8 mouse cellular contexts compared by ENCODE assay signal in the genomic region with DNA sequence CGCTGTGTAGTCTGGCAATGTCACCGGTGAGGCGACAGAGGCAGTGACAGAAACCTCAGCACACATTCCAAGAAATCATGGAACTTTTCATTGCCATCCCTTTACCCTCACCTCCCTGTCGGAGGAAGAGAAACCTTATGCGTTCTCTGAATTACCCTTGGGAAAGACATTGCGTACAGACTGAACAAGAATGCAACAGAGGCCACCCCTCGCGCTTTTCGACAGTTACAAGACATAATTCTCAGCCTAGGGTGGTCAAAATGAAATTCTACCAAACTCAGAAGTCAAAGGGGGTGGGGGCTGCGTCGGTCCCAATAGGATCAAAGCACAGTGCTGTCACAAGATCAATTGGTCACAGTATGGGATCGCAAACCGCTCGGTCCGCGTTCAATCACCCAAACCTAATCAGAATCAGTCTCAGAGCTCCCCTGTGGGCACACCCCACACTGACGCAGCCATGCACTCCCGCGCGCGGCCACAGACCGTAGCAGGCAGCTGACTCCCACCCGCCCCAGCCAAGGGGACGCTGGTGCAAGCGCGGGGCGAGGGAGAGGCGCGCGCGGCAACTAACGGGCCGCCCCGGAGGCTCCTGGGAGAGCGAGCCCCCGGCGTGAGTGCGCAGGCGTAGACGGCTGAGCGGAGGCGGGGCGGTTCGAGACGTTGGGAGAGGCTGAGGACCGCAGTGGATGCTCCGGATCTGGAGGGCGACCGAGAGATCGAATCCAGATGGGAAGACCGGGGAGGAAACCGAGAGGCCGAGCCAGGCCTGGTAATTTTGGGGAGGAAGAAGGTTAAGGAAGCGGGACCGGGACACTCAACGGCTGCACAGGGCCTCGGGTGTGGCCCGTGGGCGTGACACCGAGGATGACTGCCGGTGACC. TPM values are rescaled to one million over a fixed set of nuclear protein-coding genes. Genes with fewer than 3 reads are reported as not detected.
DNase-seq lines count a peak whose midpoint lies in the region; ATAC-seq and TF ChIP-seq lines count a peak whose summit lies in the region.

Zfp382 (plus strand) TSS at position 635 of the 880 bp plus-strand sequence.

- DNase-seq in c-Kit-positive CD71-positive TER-119-negative erythroid progenitor cells, embryonic 14.5 days (ENCODE audit: low read depth), result peak; percentile 79
- peak; percentile 96 for DNase-seq in forebrain, embryonic 11.5 days (ENCODE audit: low spot score)
- peak; percentile 86 to 93 for DNase-seq in kidney, postnatal 36 days
- DNase-seq in liver, embryonic 14.5 days (ENCODE audit: low read depth in 3 of 3, low spot score in 3 of 3), result peak; percentile 64 to 72 (median 66)
- peak; percentile 95 for DNase-seq in neural tube, embryonic 10.5 days (ENCODE audit: extremely low spot score, low spot score)

- H3K4me2 ChIP-seq in forebrain, embryonic 11.5 days (ENCODE audit: low read depth, low read length, severe bottlenecking), result peak within 1 kb of the TSS; percentile 65
- peak within 1 kb of the TSS; percentile 95 for H3K4me2 ChIP-seq in heart, embryonic 16.5 days (ENCODE audit: low read depth, low read length)
- H3K4me2 ChIP-seq in liver, embryonic 14.5 days (ENCODE audit: low read depth), result peak within 1 kb of the TSS; percentile 87
- H3K4me2 ChIP-seq in stomach, embryonic 15.5 days, result peak within 1 kb of the TSS; percentile 89

- H3K9me3 ChIP-seq in E14TG2a.4 (ENCODE audit: low read length), result peaks cover 23% of the 10 kb centered on the region
- H3K9me3 ChIP-seq in forebrain, embryonic 11.5 days (ENCODE audit: control insufficient read depth, low read length), result no peaks in the 10 kb centered on the region
- H3K9me3 ChIP-seq in heart, embryonic 16.5 days (replicated peaks; ENCODE audit: control insufficient read depth, low read length), result no peaks in the 10 kb centered on the region
- H3K9me3 ChIP-seq in liver, embryonic 14.5 days (ENCODE audit: control insufficient read depth, low read length), result no peaks in the 10 kb centered on the region
- no peaks in the 10 kb centered on the region for H3K9me3 ChIP-seq in stomach, embryonic 15.5 days

- H3K27me3 ChIP-seq in E14TG2a.4 (ENCODE audit: insufficient read depth, low read length), result no peaks in the 10 kb centered on the region
- H3K27me3 ChIP-seq in forebrain, embryonic 11.5 days (ENCODE audit: control insufficient read depth, insufficient read depth, low read length), result no peaks in the 10 kb centered on the region
- no peaks in the 10 kb centered on the region for H3K27me3 ChIP-seq in heart, embryonic 16.5 days (ENCODE audit: control insufficient read depth, insufficient read depth, low read length)
- no peaks in the 10 kb centered on the region for H3K27me3 ChIP-seq in liver, embryonic 14.5 days (ENCODE audit: control insufficient read depth, insufficient read depth, low read length)
- H3K27me3 ChIP-seq in stomach, embryonic 15.5 days (replicated peaks), result no peaks in the 10 kb centered on the region

- H3K4me1 ChIP-seq in E14TG2a.4 (replicated peaks; ENCODE audit: low read depth, low read length), result peaks cover 32% of the 10 kb centered on the region
- H3K4me1 ChIP-seq in forebrain, embryonic 11.5 days (replicated peaks; ENCODE audit: control insufficient read depth, insufficient read depth, low read length), result peaks cover 2% of the 10 kb centered on the region; the same call in 1 of the 2 replicates
- peaks cover 5% of the 10 kb centered on the region; the same call in 1 of the 2 replicates for H3K4me1 ChIP-seq in heart, embryonic 16.5 days (ENCODE audit: control insufficient read depth, insufficient read depth, low read length)
- peaks cover 0 to 3% of the 10 kb centered on the region in 2 experiments; a peak in 1 of 4 replicates for H3K4me1 ChIP-seq in liver, embryonic 14.5 days (replicated peaks; ENCODE audit: control insufficient read depth in 2 of 2, insufficient read depth in 2 of 2, low read length in 1 of 2)
- no peaks in the 10 kb centered on the region for H3K4me1 ChIP-seq in stomach, embryonic 15.5 days

- no peak for TF ChIP-seq EP300 in liver, embryonic 14.5 days (IDR thresholded peaks at IDR 0.05; ENCODE audit: low read depth)

- H3K27ac ChIP-seq in forebrain, embryonic 11.5 days (ENCODE audit: low read depth, low read length), result peak within 1 kb of the TSS; percentile 60; the same call in 1 of the 2 replicates
- H3K27ac ChIP-seq in heart, embryonic 16.5 days (ENCODE audit: low read length), result peak within 1 kb of the TSS; percentile 91
- peak within 1 kb of the TSS; percentile 36 for H3K27ac ChIP-seq in liver, embryonic 14.5 days
- H3K27ac ChIP-seq in stomach, embryonic 15.5 days, result peak within 1 kb of the TSS; percentile 76

- WGBS in forebrain, embryonic 11.5 days, result under 1% methylated on average over 61 of the region's 61 CpGs
- WGBS in heart, embryonic 16.5 days, result under 1% methylated on average over 61 of the region's 61 CpGs
- whole genome bisulfite sequencing in liver, embryonic 14.5 days (ENCODE audit: insufficient replicate concordance), result under 1% methylated on average over 61 of the region's 61 CpGs
- WGBS in stomach, embryonic 15.5 days, result under 1% methylated on average over 61 of the region's 61 CpGs

- peak within 1 kb of the TSS; percentile 91 for H3K4me3 ChIP-seq in E14TG2a.4 (replicated peaks; ENCODE audit: low read length)
- H3K4me3 ChIP-seq in forebrain, embryonic 11.5 days (ENCODE audit: low read depth, low read length), result peak within 1 kb of the TSS; percentile 66
- peak within 1 kb of the TSS; percentile 89 for H3K4me3 ChIP-seq in heart, embryonic 16.5 days (ENCODE audit: low read length)
- H3K4me3 ChIP-seq in liver, embryonic 14.5 days (ENCODE audit: insufficient read depth in 1 of 2, low read depth in 2 of 2, low read length in 2 of 2), result peak within 1 kb of the TSS; percentile 73 to 92
- H3K4me3 ChIP-seq in stomach, embryonic 15.5 days (replicated peaks), result peak within 1 kb of the TSS; percentile 69

- ATAC-seq in forebrain, embryonic 11.5 days (replicated peaks; ENCODE audit: low FRiP score), result peak; percentile 96
- ATAC-seq in heart, embryonic 16.5 days (replicated peaks; ENCODE audit: extremely low read depth, insufficient read depth, low FRiP score), result peak; percentile 96
- ATAC-seq in liver, embryonic 14.5 days (ENCODE audit: insufficient read depth), result peak; percentile 91
- peak; percentile 92 for ATAC-seq in stomach, embryonic 15.5 days (ENCODE audit: insufficient read depth, low FRiP score, low read depth)

- TF ChIP-seq CTCF in E14TG2a.4 (conservative IDR thresholded peaks at IDR 0.05; ENCODE audit: low read length), result no peak
- 0 out of 2 replicates have a peak, but pooled peaks have one; percentile 21 for TF ChIP-seq CTCF in liver, embryonic 14.5 days (IDR thresholded peaks at IDR 0.05; ENCODE audit: low read depth)

- no peaks in the 10 kb centered on the region for H3K36me3 ChIP-seq in E14TG2a.4 (ENCODE audit: insufficient read depth, low read length)
- no peaks in the 10 kb centered on the region; the same call in 1 of the 2 replicates for H3K36me3 ChIP-seq in forebrain, embryonic 11.5 days (ENCODE audit: control insufficient read depth, insufficient read depth, low read length)
- peaks cover 7% of the 10 kb centered on the region for H3K36me3 ChIP-seq in heart, embryonic 16.5 days (ENCODE audit: control insufficient read depth, insufficient read depth)
- H3K36me3 ChIP-seq in liver, embryonic 14.5 days (replicated peaks; ENCODE audit: control insufficient read depth, insufficient read depth, low read depth), result no peaks in the 10 kb centered on the region
- H3K36me3 ChIP-seq in stomach, embryonic 15.5 days, result no peaks in the 10 kb centered on the region

- peak within 1 kb of the TSS; percentile 83 for H3K9ac ChIP-seq in forebrain, embryonic 11.5 days (ENCODE audit: low read length)
- peak within 1 kb of the TSS; percentile 95 for H3K9ac ChIP-seq in heart, embryonic 16.5 days (ENCODE audit: low read length)
- peak within 1 kb of the TSS; percentile 83 for H3K9ac ChIP-seq in liver, embryonic 14.5 days (replicated peaks)
- H3K9ac ChIP-seq in stomach, embryonic 15.5 days, result peak within 1 kb of the TSS; percentile 50

RNA-seq across cellular contexts. Expression of gene Zfp382, which starts in this region (rescaled TPM):
- 12.6 and 15.3 TPM in 2 replicates for polyA plus RNA-seq in forebrain, embryonic 11.5 days (2014; fragmentation: Nextera tagmentation; extraction: Ambion mirVana)
- polyA plus RNA-seq in heart, embryonic 16.5 days (2015; fragmentation: Nextera tagmentation; extraction: Ambion mirVana), result 11.2 and 13.3 TPM in 2 replicates
- polyA plus RNA-seq in liver, embryonic 14.5 days (2012; rRNA removed), result 0.26 and 0.66 TPM in 2 replicates
- polyA plus RNA-seq in liver, embryonic 14.5 days (2014; fragmentation: Nextera tagmentation; extraction: Ambion mirVana), result 0.32 and 1.5 TPM in 2 replicates
- polyA plus RNA-seq in stomach, embryonic 15.5 days (2015; fragmentation: Nextera tagmentation; extraction: Ambion mirVana), result 8.8 and 10.4 TPM in 2 replicates

Comparison
In these comparisons a context has a peak if more than half of its experiments do, and no peak if none do; other contexts are left out.
1. Peak in every context shown above with its lines: DNase-seq, ATAC-seq, H3K4me3 ChIP-seq and H3K27ac ChIP-seq.
2. H3K27ac ChIP-seq: peak in every context shown above with its lines; median percentile 91 in heart, embryonic 16.5 days; 76 in stomach, embryonic 15.5 days; 60 in forebrain, embryonic 11.5 days; 36 in liver, embryonic 14.5 days.